Mouse (Mus musculus): ENCODE measurements at regions not wholly inside any gene's neighbourhood (a gene's known extent, or its start where the extent isn't known, plus 50 kb on each side); places are given as distances from the start of the nearest gene placed in this dataset.

DNA sequence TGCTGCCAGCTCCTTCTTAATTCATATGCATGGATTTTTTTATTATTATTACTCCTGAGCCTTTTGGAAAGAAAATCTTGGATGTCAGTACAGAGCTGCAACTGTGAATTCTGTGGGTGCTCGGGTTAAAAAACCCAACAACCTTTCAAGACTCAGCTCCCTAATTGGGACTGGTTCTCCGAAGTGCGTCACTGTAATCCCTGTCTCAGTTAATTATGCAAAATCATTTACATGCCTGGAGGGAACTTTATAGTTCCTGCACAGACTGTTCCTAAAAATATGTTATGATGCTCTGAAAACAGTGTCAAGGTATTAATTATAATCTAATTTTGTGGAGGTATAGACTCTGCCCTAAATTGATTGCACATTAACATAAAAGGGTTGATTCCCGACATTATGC, 250.6 kb upstream of the Lcorl start:
- ATAC-seq (replicated peaks; ENCODE audit: low FRiP score, poor library complexity, severe bottlenecking) = no peak

DNA sequence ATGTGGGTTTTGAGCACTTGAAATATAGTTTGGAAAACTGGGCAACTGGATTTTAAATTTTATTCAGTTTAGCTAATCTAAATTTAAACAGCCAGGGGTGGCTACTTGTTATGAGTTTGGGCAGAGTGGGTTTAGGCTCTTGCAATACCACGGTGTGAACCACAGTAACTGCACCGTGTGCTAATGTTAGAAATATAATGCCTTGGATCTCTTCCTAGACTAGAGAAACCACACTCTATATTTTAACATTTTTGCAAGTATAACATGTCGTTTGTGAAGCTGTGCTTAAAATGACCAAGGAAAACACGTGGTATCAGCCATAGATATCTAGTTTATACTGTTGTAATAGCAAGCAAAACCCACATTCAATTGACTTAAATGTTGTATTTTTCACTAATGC, 245.9 kb upstream of the Lcorl start:
- no peak for ATAC-seq (replicated peaks; ENCODE audit: low FRiP score, poor library complexity, severe bottlenecking)

DNA sequence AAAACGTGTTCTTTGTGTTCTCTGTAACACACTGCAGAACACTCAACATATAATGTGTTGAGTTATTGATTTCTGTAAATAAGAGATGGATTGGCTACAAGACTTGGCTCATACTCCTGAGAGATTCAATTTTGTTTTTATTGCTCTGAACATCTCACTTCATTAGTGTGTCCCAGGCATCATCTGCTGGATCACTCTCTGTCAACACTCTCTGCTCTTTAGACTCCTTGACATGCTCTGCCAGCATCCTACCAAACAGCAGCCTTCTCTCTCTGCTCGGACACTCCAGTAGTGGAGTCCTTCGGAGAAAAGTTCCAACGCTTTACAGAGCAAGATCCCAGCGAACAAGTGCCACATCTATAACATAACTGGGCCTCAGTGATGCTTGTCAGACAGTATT, 235.1 kb upstream of the Lcorl start:
- no peak for ATAC-seq (replicated peaks; ENCODE audit: low FRiP score, poor library complexity, severe bottlenecking)

DNA sequence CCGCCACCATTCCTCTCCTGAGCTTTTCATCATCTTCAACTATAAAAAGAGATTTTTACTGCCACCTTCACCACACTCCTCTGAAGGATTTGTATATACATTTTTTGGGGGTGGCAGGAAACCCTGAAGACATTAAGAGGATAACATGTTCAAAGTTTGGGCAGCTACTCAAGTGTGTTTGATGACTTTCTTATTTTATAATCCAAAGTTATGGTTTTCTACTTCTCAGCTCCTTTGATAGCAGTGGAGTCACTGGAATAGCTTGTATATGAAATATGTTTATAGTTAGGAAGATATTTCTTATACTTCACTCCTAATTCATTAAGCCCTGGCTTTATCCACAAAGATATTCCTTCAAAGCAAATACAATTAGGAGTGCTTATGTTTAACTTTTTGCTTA, 229.5 kb upstream of the Lcorl start:
- ATAC-seq (replicated peaks; ENCODE audit: low FRiP score, poor library complexity, severe bottlenecking) = no peak

DNA sequence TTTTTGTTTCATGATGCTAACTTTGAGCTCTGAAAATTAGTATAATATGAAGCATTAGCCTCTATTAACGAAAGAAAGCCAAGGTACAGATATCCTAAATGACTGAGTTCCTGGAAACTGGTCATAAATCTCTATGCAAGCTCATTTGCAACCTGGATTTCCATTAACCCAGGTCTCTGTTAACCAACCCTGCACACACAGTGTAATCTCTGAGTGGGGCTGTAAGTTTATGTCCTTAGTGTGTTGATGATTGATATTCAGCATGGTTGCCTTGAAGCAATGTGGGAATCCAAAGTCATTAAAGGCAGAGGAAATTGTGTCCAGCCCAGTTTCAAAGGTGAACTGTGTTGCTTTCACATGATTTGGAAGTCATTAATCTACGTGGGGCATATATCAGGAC, 225.9 kb upstream of the Lcorl start:
- no peak for ATAC-seq (replicated peaks; ENCODE audit: low FRiP score, poor library complexity, severe bottlenecking)

DNA sequence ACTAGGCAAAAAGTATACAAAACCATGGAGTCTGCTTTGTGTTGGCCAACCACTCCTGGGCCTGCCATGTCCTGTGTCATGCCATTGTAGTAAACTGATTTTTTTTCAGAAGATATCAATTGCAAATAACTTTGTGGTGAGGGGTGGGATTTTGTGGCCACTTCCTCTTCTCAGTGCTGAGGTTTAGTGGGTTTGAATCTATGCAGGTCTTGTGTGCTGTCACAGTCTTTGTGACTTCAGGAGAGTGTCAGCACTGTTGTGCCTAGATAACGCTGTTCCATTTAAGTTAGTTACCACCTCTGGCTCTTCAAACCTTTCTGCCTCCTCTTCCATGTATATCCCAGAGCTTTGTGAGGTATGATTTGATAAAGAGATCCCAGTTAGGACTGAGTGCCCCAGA, 216.3 kb upstream of the Lcorl start:
- no peak for ATAC-seq (replicated peaks; ENCODE audit: low FRiP score, poor library complexity, severe bottlenecking)

DNA sequence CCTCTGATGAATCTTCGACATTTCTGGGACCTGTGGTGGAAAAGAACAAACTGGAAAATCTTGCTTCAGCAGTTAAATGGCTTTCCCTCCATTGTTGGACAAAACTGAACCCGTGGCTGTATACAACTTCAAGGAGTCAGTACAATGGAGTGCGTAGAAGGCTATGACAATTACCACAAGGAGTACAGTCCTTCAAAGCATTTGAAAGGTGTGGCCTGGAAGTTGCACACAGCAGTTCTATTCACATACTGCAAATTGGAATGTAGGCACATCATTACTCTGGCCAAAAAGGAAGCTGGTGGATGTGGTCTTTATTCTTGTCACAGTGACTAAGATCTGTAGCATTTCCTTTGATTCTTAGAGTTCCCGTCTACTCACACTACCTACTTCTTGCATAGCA, 215.7 kb upstream of the Lcorl start:
- no peak for ATAC-seq (replicated peaks; ENCODE audit: low FRiP score, poor library complexity, severe bottlenecking)

DNA sequence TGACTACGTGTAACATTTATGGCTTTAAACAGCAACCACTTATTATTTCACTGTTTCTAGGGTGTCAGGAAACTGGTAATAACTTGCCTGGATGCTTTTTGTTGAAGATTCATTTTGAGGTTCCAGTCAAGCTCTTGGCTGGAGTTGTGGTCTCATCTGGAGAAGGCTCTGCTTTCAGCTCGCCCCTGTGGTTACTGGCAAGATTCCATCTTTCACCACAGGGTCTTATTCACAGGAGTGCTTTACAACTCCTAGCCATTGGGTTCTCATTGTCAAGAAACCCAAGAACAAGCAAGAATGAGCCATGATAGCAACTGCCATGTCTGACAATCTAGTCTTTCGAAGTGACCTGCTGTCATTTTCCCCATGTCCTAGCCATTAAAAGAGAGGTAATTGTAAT, 202.5 kb upstream of the Lcorl start:
- ATAC-seq (replicated peaks; ENCODE audit: low FRiP score, poor library complexity, severe bottlenecking) = no peak

DNA sequence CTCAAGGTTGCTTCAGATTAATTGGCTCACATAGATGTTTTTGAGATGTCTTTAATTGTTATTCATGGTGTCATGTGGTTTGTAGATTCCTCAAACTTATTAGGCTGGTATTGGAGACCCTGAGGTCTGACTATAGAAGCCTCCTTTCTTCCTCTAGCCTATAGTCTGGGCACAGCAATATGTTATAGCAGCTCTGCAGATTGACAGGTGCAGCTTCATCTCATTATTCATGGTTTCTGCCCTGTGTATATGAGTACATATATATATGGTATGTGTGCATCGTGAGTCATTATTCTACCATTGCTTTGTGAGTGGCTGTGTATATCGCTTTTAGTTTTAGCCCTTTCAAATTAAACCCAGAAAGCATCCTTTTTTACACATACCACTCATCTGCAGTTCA, 197.4 kb upstream of the Lcorl start:
- no peak for ATAC-seq (replicated peaks; ENCODE audit: low FRiP score, poor library complexity, severe bottlenecking)

DNA sequence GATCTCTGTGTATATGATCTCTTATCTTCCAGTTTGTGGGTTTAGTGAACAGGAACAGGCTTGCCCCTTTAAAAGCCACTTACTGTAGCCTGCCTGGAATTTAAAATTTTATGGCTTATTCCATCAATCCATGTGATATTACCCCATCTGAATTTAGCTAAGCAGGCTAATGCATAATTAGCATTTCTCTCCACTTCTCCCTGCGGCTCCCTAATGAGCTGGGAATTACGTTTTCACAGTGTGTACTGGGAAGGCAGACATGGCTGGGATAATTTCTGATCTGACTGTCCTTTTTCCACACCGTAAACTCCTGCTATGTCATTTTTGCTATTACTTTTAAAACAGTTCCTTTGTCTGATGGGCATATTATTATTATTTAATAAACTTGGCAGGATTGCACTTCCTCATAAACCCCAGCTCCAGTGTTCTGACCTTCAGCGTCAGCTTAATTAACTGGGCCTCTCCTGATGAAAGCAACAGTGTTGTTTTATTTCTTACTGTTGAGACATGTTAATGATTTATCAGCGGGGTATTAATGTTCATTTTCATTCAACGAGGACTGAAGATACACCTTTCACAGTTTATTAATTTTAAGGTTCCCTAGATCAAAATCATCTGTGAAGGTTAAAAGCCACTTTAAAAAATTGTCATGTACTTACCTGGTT, 185.4 kb upstream of the Lcorl start:
- no peak for ATAC-seq (replicated peaks; ENCODE audit: low FRiP score, poor library complexity, severe bottlenecking)

DNA sequence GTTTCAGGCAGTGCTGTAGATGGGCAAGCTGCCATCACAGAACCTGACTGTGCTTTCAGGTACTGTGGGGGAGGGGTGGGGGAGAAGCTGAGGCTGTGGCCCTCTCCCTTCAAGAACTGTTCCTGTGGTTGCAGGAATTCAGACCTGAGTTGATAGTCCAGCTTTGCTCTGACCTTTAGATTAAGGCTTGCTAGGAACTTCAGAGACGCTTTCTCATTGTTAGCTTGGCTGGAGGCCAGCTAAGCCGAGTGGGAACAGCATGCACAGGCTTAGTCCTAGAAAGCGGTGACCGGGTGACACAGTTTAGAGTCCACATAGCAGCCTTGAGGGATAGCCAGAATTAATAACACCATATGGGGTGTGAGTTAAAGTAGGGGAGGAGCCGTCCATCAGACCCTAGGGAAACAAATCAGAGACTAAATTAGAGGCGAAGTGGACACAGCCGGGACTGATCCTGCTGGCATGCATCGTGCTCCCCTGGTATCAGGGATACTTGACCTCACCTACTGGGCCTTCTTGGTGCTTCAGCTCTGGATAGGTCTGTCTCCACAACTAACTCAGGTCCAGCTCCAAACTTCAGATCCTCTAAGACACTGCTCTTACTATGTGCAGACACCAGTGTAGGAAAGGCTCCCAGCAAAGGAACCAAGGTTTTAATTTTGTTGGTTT, 175.7 kb upstream of the Lcorl start:
- no peak for ATAC-seq (replicated peaks; ENCODE audit: low FRiP score, poor library complexity, severe bottlenecking)

DNA sequence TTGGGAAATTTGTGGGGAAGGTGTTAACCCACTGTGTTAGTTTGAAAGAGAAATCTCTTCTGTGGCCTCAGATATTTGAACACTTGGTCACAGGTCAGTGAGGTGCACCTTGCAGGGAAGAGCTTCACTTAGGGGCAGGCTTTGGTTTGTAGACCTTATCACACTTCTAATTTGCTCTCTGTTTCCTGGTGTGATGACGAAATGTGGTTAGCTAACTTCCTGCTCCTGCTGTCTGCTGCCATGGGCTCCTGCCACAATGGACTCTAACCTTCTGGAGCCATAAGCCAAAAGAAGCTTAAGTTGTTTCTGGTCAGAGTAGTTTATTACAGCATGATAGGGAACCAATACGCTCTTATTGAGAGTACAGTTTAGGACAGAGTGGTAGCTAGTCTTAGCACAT, 174.8 kb upstream of the Lcorl start:
- ATAC-seq (replicated peaks; ENCODE audit: low FRiP score, poor library complexity, severe bottlenecking) = no peak

DNA sequence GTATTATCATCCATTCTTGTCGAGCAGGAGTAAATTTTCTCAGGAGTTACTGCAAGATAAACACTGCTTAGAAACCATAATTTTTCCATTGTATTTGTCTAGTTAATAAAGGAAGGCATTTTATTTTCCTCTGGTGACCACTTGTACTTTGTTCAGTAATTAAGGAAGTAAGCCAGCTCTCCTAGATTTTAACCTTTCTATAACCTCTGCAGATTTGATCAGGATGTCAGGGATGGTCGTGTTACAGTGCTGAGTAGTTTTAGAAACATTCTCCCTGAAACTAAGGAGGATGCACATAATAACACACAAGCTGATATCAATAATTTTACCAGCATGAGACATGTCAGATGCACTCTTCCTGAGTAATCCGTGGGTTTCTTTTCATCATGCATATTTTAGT, 166.7 kb upstream of the Lcorl start:
- no peak for ATAC-seq (replicated peaks; ENCODE audit: low FRiP score, poor library complexity, severe bottlenecking)

DNA sequence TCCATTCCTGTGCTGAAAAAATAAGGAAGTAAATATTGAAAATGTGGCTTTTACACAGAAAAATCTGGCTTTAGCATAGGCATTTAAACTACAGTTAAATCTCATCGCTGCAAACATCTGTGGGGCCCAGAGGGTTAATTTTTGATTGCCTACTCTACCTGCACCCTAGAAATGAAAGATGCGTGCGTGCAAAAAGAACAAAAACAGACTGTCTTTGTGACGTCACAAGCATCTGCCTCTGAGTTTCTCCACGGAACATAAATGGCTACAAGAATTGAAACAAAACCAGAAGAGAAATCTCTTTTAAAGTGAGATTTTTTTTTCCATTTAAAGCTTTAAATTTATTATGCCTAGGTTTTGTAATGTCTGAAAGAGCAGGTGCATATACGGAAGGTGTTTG, 166.0 kb upstream of the Lcorl start:
- ATAC-seq (replicated peaks; ENCODE audit: low FRiP score, poor library complexity, severe bottlenecking) = no peak

DNA sequence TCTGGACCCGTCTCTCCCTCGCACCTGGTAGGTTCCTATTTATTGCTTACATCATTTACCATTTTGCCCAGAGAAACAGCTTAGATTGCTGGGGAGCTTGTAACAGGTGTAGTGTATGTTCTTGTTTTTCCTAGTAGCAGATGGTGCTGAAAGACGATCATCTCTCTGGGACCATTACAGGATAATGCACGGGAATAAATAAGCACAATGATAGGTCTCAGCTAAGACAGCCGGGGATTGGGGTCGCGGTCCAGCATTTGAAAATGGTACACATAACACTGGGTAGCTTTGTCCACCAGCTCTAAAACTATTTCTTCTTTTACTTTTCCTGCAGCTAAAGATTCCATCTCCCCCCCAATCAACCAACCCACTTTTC, 164.6 kb upstream of the Lcorl start:
- ATAC-seq (replicated peaks; ENCODE audit: low FRiP score, poor library complexity, severe bottlenecking) = no peak

DNA sequence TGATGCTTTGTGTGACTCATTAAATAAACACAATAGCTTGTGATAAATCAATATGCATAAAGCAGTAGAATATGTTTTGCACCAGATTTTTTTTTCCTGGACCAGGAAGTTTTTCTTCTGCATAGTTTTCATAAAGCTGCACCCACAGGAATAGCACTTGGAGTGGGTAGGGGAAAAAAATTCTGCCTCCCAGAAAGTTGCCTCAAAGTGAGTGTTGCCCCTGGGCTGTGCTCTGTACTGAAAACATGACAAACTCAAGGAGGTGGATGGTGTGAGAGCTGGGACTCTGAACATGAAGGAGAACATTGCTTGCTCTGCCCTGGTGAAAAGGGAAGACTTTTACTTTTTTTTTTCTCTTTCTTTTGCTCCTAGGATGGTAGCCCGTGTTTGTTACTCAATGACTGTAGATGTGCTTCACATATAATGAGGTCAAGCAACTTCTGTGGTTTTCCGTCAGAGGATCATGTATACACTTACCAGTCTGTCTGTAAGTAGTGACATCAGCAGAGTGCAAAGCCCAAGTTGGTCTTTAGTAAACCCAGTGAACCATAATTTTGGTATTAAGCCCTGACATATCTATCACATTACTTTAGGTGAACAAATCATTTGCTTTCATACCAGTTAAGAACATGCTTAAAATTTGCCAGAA, 164.1 kb upstream of the Lcorl start:
- ATAC-seq (replicated peaks; ENCODE audit: low FRiP score, poor library complexity, severe bottlenecking) = no peak

DNA sequence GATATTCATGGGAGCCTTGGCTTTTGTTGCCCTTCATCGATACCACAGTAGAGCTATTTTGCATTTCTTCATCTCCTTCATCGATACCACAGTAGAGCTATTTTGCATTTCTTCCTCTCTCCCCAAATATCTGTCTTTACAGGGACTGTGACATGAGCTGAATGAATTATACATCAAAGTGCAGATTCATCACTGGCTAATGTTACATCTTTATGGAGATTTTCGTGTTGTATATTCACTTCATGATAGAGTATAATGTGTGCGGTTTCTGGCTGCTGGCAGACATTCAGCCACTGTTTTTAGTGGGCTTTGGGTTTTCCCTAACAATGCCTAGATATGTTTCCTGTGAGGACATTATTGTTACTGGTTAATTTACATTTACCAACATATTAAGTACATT, 162.8 kb upstream of the Lcorl start:
- ATAC-seq (replicated peaks; ENCODE audit: low FRiP score, poor library complexity, severe bottlenecking) = no peak

DNA sequence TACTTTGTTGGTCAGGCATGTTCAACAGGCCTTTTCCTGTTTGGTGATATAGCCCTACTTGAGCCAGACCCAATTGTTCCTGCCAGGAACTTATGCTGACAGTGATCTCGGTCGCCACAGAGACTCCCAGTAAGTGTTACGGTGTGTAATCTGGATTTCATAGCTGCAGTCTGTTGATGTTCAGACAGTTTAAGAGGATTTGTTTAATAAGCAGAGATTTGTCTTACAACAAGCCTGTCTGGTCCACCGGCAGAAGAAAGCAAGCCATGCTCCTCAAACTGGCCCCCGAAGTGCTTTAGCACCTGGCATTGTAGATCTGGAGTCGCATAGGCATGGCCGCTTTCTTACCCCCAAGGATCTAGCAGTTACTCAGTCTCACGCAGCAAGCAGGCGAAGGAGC, 150.0 kb upstream of the Lcorl start:
- ATAC-seq (replicated peaks; ENCODE audit: low FRiP score, poor library complexity, severe bottlenecking) = no peak

DNA sequence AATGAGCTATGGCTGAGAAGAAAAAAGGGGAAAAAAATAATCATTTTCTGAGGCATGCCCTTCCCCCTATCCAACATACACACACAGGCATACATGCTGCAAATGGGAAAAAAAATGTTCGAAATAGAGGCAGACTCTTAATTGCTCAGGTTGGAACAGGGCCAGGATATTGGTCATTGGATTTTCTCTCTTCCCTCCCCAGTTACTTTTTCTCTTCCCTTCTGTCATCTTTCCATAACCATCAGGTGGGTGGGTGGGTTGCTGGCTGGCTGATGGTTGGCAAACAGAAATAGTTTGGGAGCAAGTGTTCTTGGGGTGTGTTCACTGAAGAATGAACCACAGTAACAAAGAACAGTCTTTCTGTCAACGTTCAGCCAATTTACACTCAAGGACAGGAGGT, 149.3 kb upstream of the Lcorl start:
- ATAC-seq (replicated peaks; ENCODE audit: low FRiP score, poor library complexity, severe bottlenecking) = no peak

DNA sequence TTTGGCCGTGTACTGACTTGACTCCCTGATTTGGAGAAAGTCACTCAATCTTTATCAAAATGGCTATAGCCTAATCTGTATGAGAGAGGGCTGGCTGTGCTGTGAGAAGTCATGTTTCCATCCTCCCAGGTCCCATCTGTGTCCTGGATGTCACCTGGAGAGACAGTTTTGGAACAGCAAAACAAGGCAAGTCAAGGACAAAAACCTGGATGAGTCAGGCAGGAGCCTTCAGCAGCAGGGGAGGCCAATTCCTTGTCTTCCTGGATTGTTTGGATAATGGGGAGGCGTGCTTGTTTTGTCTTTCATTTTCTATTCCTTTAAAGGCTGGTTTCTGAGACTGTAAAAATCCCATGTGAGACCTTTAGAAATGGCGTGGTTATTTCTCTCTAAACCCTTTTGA, 148.8 kb upstream of the Lcorl start:
- ATAC-seq (replicated peaks; ENCODE audit: low FRiP score, poor library complexity, severe bottlenecking) = no peak

DNA sequence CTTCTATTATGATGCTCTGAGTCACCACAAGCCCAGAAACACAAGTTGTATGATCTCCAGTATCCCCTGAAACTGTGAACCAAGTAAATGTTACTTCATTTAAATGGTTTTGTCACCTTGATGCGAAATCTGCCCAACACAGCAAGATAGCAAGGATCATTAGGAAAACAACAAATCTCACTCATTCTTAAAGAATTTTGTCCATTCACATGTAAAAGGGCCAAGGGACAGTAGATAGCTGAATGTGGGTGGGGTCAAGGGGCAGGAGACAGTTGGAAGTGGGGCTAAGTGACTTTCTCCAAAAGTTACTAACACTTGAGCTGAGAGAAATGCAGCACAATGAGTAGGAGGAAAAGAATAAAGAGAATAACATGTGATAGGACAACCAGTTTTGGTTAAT, 148.2 kb upstream of the Lcorl start:
- ATAC-seq (replicated peaks; ENCODE audit: low FRiP score, poor library complexity, severe bottlenecking) = no peak

DNA sequence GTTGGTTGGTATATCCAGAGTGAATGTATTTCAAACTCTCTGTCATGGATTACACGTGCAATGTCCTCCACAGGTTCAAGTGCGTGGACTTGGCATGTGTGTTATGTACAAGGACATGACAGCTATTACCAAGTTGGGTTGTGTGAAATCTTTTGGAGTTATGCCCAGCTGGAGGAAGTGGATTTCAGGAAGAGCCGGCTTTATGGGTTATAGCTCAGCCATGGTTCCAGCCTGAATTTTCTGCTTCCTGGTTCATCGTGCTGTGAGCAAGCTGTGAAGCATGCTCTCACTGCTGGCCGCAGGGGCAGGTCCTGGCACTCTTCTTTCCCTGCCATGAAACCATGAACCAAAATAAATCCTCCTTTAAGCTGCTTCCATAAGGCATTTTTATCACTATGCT, 144.6 kb upstream of the Lcorl start:
- ATAC-seq (replicated peaks; ENCODE audit: low FRiP score, poor library complexity, severe bottlenecking) = no peak
